Mouse (Mus musculus): ENCODE data around the gene Enpp5. TPM values are rescaled to one million over a fixed set of nuclear protein-coding genes. Genes with fewer than 3 reads are reported as not detected.

Gene Enpp5
- polyA plus RNA-seq, 1 experiment from 2014 or later = 6.5 TPM

DNA sequence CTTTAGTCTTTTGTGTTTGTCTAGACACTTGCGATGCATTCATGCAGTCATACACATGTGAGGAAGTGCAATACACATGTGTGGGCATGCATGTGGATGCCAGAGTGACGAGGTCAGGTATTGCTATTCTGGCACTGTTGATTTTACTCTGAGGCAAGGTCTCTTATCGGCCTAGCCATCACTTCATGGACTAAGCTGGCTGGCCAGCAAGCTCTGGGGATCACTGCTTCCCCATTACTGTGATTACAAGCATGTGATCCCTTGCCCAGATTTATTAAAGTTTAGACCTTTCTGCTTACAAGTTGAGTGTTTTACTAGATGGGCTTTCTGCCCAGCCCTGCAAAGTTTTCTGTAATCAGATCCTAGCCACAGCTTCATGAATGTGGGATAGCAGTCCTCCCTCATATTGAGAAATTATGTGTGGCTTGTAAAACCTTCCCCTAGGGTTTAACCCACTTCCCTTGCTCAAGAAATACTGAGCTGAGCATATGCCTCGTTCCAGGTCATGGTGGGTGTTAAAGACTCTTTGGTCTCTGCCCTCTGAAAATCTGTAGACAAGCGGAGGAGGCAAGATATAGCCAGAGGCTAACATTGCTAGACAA, 17.2 kb upstream of the Enpp5 start:
- Histone ChIP-seq H3K4me3 (no peak overlapping the region), H3K4me1 (no peaks in the 10 kb centered on the region), H3K36me3 (replicated peaks) (no peaks in the 10 kb centered on the region), H3K27ac (replicated peaks) (no peak overlapping the region), H3K27me3 (replicated peaks; ENCODE audit: low read depth, poor library complexity, severe bottlenecking) (no peaks in the 10 kb centered on the region), H3K9me3 (no peaks in the 10 kb centered on the region)
- WGBS = 71% methylated on average over 5 of the region's 5 CpGs
- no peak for DNase-seq (ENCODE audit: low spot score)

DNA sequence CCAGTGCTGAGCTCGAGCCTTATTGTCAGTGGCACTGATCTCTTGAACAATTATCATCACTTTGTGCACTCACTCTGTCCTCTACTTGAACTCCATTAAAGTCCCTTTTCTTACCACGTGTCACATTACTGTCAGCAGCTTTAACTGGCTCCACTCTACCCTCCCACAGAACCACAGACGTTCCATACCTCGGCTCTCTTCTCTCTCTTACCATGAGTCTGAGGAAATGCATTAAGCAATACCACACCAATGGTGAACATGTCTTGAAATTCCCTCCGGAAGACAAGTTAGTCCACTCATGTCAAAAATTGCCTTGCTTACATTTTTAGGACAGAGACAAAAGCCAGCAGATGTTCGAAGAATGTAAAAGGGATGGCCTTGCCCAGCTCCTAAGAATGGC, 9.7 kb upstream of the Enpp5 start:
- Histone ChIP-seq H3K27me3 (replicated peaks; ENCODE audit: low read depth, poor library complexity, severe bottlenecking) (no peaks in the 10 kb centered on the region), H3K4me3 (no peak overlapping the region), H3K27ac (replicated peaks) (no peak overlapping the region), H3K9me3 (no peaks in the 10 kb centered on the region), H3K4me1 (no peaks in the 10 kb centered on the region), H3K36me3 (replicated peaks) (no peaks in the 10 kb centered on the region)
- WGBS = 77% methylated on average over 6 of the region's 6 CpGs
- no peak for DNase-seq (ENCODE audit: low spot score)

DNA sequence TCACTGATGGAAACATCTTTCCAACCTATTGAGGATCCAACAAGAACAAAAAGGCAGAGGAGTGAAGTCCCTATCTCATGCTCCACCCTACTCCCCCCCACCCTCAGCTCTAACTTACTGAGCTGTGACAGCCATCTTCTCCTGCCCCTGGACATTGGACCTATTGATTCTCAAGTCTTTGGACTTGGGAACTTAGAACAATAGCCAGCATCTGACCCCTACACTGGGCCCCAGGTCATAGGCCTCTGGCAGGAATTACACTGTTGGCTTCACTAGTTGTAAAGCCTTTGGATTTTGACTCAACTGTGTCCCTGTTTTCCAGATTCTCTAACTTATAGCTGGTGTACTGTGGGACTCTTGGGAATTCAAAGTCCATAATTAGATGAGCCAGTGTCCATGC, 6.9 kb upstream of the Enpp5 start:
- Histone ChIP-seq H3K36me3 (replicated peaks) (no peaks in the 10 kb centered on the region), H3K4me1 (no peaks in the 10 kb centered on the region), H3K9me3 (no peaks in the 10 kb centered on the region), H3K4me3 (no peak overlapping the region), H3K27ac (replicated peaks) (no peak overlapping the region), H3K27me3 (replicated peaks; ENCODE audit: low read depth, poor library complexity, severe bottlenecking) (no peaks in the 10 kb centered on the region; the same call in 1 of the 2 replicates)
- DNase-seq (ENCODE audit: low spot score) = no peak

DNA sequence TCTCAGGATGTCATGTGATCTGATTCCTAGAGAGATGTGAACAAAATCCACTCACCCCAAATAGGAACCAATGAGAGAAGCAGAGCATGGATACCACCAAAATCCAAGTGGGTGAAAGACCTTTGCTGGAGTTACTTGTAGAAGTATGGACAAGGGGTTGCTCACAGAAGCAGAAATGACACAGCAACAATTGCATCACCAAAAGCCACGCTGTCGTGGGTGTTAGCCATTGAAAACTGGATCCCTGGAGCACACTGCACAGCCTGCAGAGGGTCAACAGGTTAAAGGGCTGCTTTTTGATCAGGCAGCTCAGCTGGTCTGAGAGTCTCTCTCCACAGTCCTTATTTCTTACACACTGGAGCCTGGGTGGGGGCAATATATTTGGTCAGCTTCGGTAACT, 3.0 kb upstream of the Enpp5 start:
- peaks cover 11% of the 10 kb centered on the region for H3K4me1 ChIP-seq
- peaks cover 12% of the 10 kb centered on the region for H3K27me3 ChIP-seq (replicated peaks; ENCODE audit: low read depth, poor library complexity, severe bottlenecking)
- 90% methylated on average over 3 of the region's 3 CpGs for WGBS
- H3K4me3 ChIP-seq = no peak overlapping the region
- H3K36me3 ChIP-seq (replicated peaks) = no peaks in the 10 kb centered on the region
- H3K27ac ChIP-seq (replicated peaks) = no peak overlapping the region
- DNase-seq (ENCODE audit: low spot score) = no peak
- no peaks in the 10 kb centered on the region for H3K9me3 ChIP-seq

DNA sequence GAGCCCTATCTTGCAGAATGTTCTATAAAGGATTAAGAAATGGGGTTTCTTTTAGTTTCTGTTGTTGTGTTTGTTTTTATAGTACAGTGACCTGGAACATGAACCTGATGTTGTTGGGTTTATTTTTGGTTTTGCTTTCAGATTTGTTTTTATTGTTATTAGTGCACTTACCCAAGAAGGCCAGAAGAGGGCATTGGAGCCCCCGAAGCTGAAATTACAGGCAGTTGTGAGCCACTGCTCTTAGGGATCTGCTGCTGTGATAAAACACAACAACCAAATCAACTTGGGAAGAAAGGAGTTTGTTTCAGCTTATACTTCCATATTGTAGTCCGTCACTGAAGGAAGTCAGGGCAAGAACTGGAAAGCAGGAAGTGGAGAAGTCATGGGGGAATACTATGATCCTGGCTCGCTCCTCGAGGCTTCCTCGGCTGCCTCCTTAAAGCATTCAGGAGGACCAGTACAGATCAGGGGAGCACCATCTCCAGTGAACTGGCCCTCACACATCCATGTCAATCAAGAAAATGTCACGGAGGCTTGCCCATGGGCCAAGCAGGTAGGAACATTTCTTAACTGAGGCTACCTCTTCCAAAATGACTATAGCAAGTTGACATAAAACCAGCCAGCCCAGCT, 2.4 kb upstream of the Enpp5 start:
- peaks cover 12% of the 10 kb centered on the region for H3K27me3 ChIP-seq (replicated peaks; ENCODE audit: low read depth, poor library complexity, severe bottlenecking)
- WGBS = 54% methylated on average over 6 of the region's 6 CpGs
- no peaks in the 10 kb centered on the region for H3K36me3 ChIP-seq (replicated peaks)
- peaks cover 11% of the 10 kb centered on the region for H3K4me1 ChIP-seq
- no peak overlapping the region for H3K27ac ChIP-seq (replicated peaks)
- no peak overlapping the region for H3K4me3 ChIP-seq
- no peaks in the 10 kb centered on the region for H3K9me3 ChIP-seq
- DNase-seq (ENCODE audit: low spot score) = peak; percentile 10

DNA sequence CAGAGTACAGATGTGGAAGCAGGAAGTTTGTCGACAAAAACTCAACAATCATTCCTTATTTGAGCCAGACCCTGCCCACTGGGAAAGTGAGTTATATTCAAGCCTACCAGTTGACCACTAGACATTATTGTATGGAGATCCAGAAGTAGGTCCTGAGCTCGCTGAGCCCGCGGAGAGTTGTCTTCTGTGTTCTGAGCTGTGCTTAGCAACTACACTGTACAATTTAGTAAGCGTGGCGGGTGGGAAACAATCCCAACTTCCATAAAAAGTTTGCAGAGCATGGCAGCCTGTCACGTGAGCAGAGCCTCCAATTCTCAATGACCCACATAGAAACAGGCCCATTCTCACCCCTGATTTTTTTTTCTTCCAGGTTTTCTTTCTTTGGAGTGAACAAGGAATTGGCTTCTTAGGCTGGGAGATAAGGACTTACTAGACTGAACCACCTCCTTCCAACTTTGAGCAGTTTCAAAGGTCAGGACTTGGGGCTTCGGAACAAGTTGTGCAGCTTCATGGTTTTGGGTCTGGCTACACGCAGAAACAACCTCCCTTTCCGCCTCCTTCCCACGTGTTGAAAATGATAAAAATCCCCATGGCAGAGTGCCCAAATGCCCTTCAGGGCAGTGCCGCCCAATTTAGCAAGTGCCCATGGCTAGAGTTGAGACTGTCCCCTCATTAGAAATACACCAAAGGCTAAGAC, 1.3 kb upstream of the Enpp5 start:
- WGBS = 87% methylated on average over 12 of the region's 12 CpGs
- Histone ChIP-seq H3K27me3 (replicated peaks; ENCODE audit: low read depth, poor library complexity, severe bottlenecking) (peaks cover 12% of the 10 kb centered on the region), H3K4me3 (no peak overlapping the region), H3K36me3 (replicated peaks) (no peaks in the 10 kb centered on the region), H3K27ac (replicated peaks) (no peak overlapping the region), H3K9me3 (no peaks in the 10 kb centered on the region), H3K4me1 (peaks cover 11% of the 10 kb centered on the region)
- no peak for DNase-seq (ENCODE audit: low spot score)

DNA sequence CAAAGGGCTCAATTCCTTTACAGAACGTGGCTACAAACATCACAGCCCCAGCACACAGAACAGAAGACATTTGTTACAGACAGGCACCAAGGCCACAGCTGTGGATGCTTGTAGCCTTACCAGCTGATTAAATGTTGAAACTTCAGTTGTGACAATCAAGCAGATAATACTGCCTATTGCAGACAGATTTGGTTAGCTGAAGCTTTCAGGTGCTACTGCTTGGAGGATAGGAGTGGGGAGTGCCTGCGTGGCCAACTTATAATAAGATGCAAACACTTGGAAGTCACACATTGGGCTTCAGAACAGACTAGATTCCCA, 811 bp upstream of the Enpp5 start:
- Histone ChIP-seq H3K9me3 (no peaks in the 10 kb centered on the region), H3K4me1 (peaks cover 11% of the 10 kb centered on the region), H3K27ac (replicated peaks) (no peak overlapping the region), H3K4me3 (no peak overlapping the region), H3K27me3 (replicated peaks; ENCODE audit: low read depth, poor library complexity, severe bottlenecking) (peaks cover 12% of the 10 kb centered on the region), H3K36me3 (replicated peaks) (no peaks in the 10 kb centered on the region)
- WGBS = 75% methylated on average over 2 of the region's 2 CpGs
- DNase-seq (ENCODE audit: low spot score) = no peak

DNA sequence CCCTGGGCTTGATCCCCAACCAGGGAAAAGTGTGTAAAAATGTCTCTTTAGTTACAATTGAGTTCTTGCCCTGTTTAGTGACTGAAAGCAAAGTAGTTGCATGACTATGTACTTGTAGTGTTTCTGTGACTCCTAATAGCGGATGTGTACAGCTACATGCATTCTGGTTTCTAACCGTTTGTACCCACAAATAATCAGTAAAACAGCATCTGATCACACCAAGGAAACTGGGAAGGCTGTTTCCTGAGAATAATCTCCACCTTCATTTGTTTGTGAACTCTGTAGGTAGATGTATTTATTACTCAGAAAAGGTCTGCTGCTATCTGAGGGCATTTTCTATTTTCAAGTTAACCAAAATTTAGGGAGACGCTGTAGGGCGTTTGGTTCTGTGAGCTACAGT, 4.5 kb downstream of the Enpp5 start:
- Histone ChIP-seq H3K4me1 (peaks cover 11% of the 10 kb centered on the region), H3K27me3 (replicated peaks; ENCODE audit: low read depth, poor library complexity, severe bottlenecking) (peaks cover 3% of the 10 kb centered on the region; the same call in 1 of the 2 replicates), H3K36me3 (replicated peaks) (no peaks in the 10 kb centered on the region), H3K9me3 (no peaks in the 10 kb centered on the region), H3K4me3 (no peak overlapping the region), H3K27ac (replicated peaks) (no peak overlapping the region)
- DNase-seq (ENCODE audit: low spot score) = no peak
- WGBS = 90% methylated on average over 4 of the region's 4 CpGs

DNA sequence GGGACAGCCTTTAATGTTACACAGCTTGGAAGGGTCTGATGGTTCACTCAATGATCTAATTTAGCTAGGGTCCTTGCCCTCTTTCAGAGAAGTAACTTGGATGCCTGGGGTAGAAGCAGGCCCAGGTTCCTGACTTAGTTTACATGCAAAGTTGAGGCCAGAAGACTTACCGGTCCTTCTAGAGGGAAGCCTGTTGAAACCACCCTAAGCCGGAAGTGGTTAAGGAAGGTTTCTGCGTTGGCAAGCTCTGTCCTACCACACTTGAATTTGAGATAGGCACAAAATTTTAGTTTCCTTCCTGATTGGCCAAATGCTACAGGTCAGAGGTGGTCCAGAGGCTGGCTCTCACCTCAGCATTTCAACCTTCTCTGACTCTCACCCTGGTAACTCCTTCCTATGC, 9.6 kb downstream of the Enpp5 start:
- H3K36me3 ChIP-seq (replicated peaks) = no peaks in the 10 kb centered on the region
- H3K9me3 ChIP-seq = no peaks in the 10 kb centered on the region
- H3K27ac ChIP-seq (replicated peaks) = no peak overlapping the region
- no peaks in the 10 kb centered on the region for H3K27me3 ChIP-seq (replicated peaks; ENCODE audit: low read depth, poor library complexity, severe bottlenecking)
- DNase-seq (ENCODE audit: low spot score) = no peak
- H3K4me1 ChIP-seq = no peaks in the 10 kb centered on the region
- H3K4me3 ChIP-seq = no peak overlapping the region
- 90% methylated on average over 3 of the region's 3 CpGs for WGBS

DNA sequence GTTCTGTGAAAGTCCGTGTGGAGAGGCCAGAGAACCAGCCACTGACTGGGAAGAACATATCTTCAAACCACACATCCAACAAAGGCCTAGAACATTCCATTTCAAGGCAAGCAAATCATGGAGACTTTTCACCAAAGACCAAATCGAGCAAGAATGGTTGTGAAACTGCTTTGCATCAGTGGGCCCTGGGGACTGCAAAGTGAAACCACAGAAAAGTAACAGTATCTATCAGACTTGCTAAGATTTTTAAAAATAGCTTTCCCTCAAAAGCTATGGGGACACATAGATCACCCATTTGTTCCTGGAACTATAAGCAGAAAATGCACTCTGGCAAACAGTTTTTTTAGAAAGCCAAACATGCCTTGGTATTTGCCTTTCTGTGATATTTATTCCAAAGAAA, 12.3 kb downstream of the Enpp5 start:
- Histone ChIP-seq H3K4me1 (no peaks in the 10 kb centered on the region), H3K27ac (replicated peaks) (no peak overlapping the region), H3K9me3 (no peaks in the 10 kb centered on the region), H3K4me3 (no peak overlapping the region), H3K27me3 (replicated peaks; ENCODE audit: low read depth, poor library complexity, severe bottlenecking) (no peaks in the 10 kb centered on the region), H3K36me3 (replicated peaks) (no peaks in the 10 kb centered on the region)
- DNase-seq (ENCODE audit: low spot score) = no peak
- WGBS = 69% methylated on average over 2 of the region's 2 CpGs

DNA sequence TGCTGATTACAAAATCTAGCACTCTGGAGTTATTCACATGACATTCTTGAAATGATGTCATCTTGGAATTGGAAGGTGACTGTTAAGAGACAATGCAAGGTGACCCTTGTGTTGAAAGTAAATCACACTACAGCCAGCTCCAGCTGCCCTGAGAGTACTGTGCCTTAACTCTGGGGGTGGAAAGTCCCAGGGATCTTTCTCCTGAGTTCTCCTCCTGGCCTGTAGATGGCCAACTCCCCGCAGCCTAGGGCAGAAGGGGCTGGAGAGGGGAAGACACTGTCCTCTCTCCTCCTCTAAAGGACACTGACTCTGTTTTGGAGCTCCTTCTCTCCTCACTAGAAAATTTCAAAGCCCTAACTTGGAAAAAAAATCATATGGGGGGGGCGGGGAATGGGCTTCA, 12.9 kb downstream of the Enpp5 start:
- Histone ChIP-seq H3K27ac (replicated peaks) (no peak overlapping the region), H3K27me3 (replicated peaks; ENCODE audit: low read depth, poor library complexity, severe bottlenecking) (no peaks in the 10 kb centered on the region), H3K36me3 (replicated peaks) (no peaks in the 10 kb centered on the region), H3K4me3 (no peak overlapping the region), H3K9me3 (no peaks in the 10 kb centered on the region), H3K4me1 (no peaks in the 10 kb centered on the region)
- WGBS = 40% methylated on average over 2 of the region's 2 CpGs
- no peak for DNase-seq (ENCODE audit: low spot score)

DNA sequence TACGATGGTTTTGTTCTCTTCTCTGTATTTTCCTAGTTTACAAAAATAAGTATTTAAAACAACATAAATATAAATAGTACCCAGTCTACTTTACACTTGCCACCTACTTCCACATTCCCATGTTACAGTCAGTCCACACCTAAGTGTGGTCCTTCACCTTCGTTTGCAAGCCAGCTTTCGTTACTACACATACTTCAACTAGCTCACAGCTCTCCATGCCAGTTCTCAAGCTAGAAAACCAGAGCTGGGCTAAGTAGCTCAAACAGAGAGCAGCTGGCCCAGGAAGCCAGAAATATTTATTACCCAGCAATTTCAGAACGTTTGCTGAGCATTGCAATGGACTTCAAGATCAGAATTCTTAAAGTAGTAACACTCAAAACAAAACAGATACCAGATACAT, 21.9 kb downstream of the Enpp5 start:
- no peaks in the 10 kb centered on the region for H3K36me3 ChIP-seq (replicated peaks)
- no peaks in the 10 kb centered on the region for H3K9me3 ChIP-seq
- H3K4me1 ChIP-seq = peaks cover 10% of the 10 kb centered on the region
- no peak overlapping the region for H3K4me3 ChIP-seq
- H3K27me3 ChIP-seq (replicated peaks; ENCODE audit: low read depth, poor library complexity, severe bottlenecking) = peaks cover 35% of the 10 kb centered on the region
- no peak for DNase-seq (ENCODE audit: low spot score)
- no peak overlapping the region for H3K27ac ChIP-seq (replicated peaks)
- WGBS = 78% methylated on average over 4 of the region's 4 CpGs

DNA sequence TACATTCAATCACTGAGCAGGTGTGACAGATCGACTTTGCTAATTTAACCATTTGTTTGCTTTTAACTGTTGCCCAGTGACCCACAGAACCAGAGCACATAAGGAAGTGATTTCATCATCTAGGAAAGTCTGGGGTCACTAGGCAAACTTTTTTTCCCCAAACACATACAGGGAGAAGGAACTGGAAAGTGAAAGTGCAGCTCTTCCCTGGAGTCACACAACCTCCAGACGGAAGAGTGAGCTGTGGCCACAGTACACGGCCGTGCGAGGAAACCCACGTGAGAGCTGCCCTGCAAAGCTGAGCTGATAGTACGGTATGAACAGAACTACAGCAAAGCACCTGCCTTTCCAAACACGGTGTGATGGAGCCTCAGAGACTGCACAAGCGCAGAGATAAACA, 22.3 kb downstream of the Enpp5 start:
- H3K9me3 ChIP-seq = no peaks in the 10 kb centered on the region
- DNase-seq (ENCODE audit: low spot score) = no peak
- H3K27me3 ChIP-seq (replicated peaks; ENCODE audit: low read depth, poor library complexity, severe bottlenecking) = peaks cover 39% of the 10 kb centered on the region
- 71% methylated on average over 9 of the region's 9 CpGs for WGBS
- H3K27ac ChIP-seq (replicated peaks) = no peak overlapping the region
- H3K36me3 ChIP-seq (replicated peaks) = no peaks in the 10 kb centered on the region
- H3K4me1 ChIP-seq = peaks cover 10% of the 10 kb centered on the region
- no peak overlapping the region for H3K4me3 ChIP-seq

Measured in embryonic facial prominence, embryonic 10.5 days (tissue).